Mouse (Mus musculus): ENCODE measurements around the gene Gm2115. TPM values are rescaled to one million over a fixed set of nuclear protein-coding genes. Genes with fewer than 3 reads are reported as not detected.

The Gm2115 gene
- polyA plus RNA-seq, 1 experiment from 2014 or later = 0.97 TPM

Other genes with a start within 250 kb of the Gm2115 start
- gene Arnt2, start 118.8 kb upstream of the Gm2115 start, polyA plus RNA-seq (2014; fragmentation: Nextera tagmentation; extraction: Ambion mirVana) = 75.7 and 82.1 TPM in 2 replicates
- 6.0 and 9.0 TPM in 2 replicates for gene Fah, start 77.8 kb downstream of the Gm2115 start, polyA plus RNA-seq (2014; fragmentation: Nextera tagmentation; extraction: Ambion mirVana)
- 180 and 206 TPM in 2 replicates for gene Zfand6, start 161.0 kb downstream of the Gm2115 start, polyA plus RNA-seq (2014; fragmentation: Nextera tagmentation; extraction: Ambion mirVana)